Mouse (Mus musculus) stomach, postnatal 0 days (tissue): ENCODE measurements at regions not wholly inside any gene's neighbourhood (a gene's known extent, or its start where the extent isn't known, plus 50 kb on each side); places are given as distances from the start of the nearest gene placed in this dataset.

Source experiments
- CTCF ChIP-seq: IDR thresholded peaks from 2 replicates; pipeline ENCODE4 v1.5.1; 2016; ENCODE audit warnings: antibody characterized with exemption, low read depth, mild to moderate bottlenecking, moderate library complexity
- EP300 ChIP-seq: optimal IDR thresholded peaks from 2 replicates; pipeline ENCODE3; 2016; ENCODE audit warnings: antibody characterized with exemption

GRCm38 (mm10) chr7:117269263-117269897, 111.4 kb upstream of the Xylt1 start:
- no peak for TF ChIP-seq CTCF
- no peak for TF ChIP-seq EP300
